Mouse (Mus musculus) kidney, postnatal 10 days (tissue): ENCODE measurements at regions not wholly inside any gene's neighbourhood (a gene's known extent, or its start where the extent isn't known, plus 50 kb on each side); places are given as distances from the start of the nearest gene placed in this dataset.

Experiments
- DNase-seq: peaks from one replicate; pipeline ENCODE4 v3.0.0; 2021; ENCODE audit warnings: mixed read lengths

- no peak for DNase-seq
Observed at GRCm38 (mm10) chr8:88972993-88973690, 70.8 kb downstream of the Sall1 start.

- DNase-seq = no peak
Observed at GRCm38 (mm10) chr8:88958843-88959242, 85.1 kb downstream of the Sall1 start.

- no peak for DNase-seq
Observed at GRCm38 (mm10) chr8:88953178-88953577, 90.8 kb downstream of the Sall1 start.

- DNase-seq = no peak
Observed at GRCm38 (mm10) chr8:88951829-88952155, 92.2 kb downstream of the Sall1 start.

DNA sequence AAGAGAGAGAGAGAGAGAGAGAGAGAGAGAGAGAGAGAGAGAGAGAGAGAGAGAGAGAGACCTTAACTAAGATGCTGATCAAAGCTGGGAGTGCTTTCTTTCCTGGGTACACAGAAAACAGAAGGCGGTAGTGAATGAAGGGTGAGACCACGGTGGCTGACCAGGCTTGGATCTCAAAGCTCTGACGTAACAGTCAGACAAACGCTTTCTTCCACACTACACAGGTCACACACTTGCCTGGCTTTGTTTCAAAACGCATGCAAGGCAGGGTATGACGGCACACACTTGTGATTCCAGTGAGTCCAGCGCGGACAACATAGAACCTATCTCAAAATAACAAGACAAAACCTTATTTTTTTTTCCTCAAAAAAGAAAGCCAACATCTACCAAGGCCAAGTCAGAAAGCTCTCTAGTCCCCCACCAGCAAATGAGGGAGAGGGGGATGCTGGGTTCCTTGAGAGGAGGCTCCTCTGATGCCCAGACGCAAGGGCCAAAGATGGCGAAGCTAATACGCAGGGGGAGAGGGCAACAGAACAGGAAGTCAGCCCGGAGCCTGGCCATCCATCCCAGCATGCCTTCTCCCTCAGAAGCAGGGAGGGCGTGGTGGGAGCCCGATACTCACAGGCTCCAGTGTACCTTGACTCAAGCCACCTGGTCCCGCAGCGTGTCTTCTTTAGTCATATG lies 92.7 kb downstream of the Sall1 start:
- no peak for DNase-seq

DNA sequence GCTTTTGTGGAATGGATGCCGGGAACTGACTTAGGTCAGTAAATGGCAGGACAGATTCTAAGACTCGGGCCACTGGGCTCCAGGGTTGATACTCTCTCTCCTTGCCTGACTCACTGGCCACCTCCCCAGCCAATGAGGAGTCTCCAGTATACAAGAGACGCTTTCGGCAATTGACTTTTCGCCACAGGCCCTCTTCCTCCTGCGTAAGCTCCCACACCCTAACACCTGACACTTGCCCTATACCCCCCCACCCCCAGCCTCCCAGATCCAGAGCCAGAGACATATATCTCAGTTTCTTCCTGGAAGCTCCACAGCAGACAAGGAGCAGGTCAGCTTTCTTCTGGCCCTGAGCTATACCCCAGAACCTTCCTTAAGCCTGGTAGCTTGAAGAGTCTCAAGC lies 94.0 kb downstream of the Sall1 start:
- DNase-seq = no peak

DNA sequence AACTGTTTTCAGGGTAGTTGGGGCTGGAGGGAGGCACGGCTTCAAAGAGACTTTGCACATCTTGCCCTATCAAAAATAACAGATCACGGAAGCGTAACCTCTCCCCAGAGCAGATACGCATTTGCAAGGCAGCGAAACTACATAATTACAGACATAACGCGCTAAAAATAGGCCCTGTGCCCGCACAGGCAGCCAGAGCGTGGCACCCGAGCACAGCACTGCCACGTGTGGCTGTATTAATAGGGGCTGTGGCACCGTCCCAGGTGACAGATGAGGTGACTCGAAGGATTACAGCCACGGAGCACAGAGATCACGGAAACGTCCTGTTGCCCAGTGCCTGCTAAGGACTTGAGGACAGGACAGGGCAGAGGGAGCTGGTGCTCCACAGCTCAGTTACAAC lies 95.0 kb downstream of the Sall1 start:
- DNase-seq = no peak

DNA sequence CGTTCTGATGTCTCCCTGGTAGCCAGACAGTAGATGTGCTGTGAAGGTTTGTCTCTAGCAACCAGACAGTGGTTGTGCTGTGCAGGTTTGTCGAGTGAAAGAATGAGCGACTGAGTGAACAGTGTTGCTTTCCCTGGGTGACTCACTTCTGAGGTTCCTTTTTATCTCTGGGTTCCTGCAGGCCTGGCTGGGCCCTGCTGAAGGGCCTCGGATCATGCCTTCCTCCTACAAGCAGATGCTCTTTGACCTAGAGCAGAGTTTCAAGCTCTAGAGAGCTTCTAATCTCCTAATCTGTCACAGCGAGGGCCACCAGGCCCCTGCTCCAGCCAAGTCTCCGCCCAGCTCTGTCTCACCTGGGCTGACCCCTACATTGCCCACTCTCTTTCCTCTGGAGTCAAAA lies 95.6 kb downstream of the Sall1 start:
- DNase-seq = no peak

GRCm38 (mm10) chr8:88947384-88947783 lies 96.6 kb downstream of the Sall1 start:
- no peak for DNase-seq

DNA sequence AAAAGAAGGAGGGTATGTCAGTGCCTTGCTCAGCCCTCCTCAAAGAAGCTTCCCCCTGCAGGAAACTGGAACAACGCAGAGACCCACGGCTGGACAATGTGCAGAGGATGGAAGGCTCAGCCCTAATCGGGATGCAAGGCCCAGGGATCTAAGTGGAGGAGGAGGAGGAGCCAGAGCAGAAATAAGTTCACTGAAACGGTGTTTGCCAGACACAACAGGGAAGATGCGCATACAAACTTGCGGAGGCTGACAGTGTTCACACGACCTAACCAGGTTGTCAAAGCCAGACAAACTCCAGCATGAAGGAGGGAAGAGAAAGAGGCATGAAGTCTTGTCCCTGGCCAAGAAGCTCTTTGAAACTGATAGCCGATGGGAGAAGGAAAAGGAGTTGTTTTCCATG lies 98.3 kb downstream of the Sall1 start:
- DNase-seq = no peak

DNA sequence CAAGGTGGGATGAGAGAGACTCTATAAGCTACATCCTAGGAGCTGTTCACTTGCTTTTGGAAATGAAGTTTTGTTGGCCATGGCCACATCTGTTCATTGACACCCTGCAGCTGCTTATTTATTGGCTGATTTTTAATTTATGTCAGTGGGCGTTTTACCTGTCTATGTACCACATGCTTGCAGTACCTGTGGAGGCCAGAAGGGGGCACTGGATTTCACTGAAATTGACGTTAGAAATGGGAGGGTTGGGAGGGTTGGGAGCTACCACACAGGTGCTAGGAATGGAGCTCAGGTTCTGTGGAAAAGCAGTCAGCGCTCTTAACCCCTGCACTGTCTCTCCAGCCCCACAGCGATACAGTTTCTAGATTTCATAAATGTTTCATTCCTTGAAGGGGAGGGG lies 99.9 kb downstream of the Sall1 start:
- DNase-seq = peak; percentile 24

- DNase-seq = no peak
Observed at GRCm38 (mm10) chr8:88939071-88939746, 104.8 kb downstream of the Sall1 start.

GRCm38 (mm10) chr8:88934708-88935107 lies 109.3 kb downstream of the Sall1 start:
- no peak for DNase-seq

DNA sequence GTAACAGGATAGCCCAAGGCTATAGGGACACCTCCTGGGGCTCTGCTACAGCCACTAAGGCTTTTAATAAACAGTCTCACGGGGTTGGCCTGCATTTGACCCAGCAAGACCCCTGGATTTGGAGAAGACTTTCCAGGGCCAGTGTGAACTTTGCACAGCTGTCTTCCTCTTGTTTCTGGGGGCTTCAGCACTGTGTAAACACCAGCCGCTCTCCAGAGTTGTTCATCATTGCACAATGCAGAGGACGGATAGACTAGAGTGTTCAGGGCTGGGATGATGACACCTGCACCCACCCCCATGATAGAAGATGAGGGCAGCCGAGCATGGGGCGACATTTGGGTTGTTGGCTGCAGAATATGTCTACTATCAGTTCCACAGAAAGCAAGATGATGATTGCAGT lies 112.9 kb downstream of the Sall1 start:
- no peak for DNase-seq

GRCm38 (mm10) chr8:88930370-88930769 lies 113.6 kb downstream of the Sall1 start:
- no peak for DNase-seq

DNA sequence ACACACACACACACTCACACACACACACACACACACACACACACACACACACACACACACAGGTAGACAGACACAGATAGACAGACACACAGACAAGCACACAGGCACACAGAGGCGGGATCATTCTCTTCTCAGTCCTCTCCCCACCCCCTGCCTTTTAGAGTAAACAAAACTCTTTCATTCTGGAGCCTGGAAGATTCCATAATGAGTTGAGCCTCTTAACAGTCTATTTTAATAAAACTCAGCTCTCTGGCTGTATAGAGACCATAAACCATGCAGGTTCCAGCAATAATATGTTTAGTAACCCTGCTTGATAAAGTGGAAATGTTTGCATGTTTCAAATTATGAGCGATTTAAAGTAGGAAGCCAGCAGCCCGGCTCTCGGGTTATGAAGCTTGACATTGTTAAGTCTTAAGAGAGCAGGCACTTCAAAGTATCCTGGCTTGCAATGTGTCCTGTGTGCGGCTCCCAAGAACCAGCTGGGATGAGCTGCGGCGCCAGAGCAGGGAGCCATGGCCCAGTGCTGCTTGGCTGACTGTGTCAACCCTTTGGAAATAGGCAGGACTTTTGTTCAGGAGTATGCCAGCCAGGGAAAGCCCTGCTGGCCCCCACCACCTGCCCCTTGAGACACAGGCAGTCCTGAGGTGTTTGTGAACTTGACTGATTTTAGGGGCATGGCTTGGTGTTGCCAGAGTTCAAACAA lies 115.1 kb downstream of the Sall1 start:
- peak; percentile 34 for DNase-seq

GRCm38 (mm10) chr8:88922840-88923239 lies 121.1 kb downstream of the Sall1 start:
- DNase-seq = peak; percentile 70

DNA sequence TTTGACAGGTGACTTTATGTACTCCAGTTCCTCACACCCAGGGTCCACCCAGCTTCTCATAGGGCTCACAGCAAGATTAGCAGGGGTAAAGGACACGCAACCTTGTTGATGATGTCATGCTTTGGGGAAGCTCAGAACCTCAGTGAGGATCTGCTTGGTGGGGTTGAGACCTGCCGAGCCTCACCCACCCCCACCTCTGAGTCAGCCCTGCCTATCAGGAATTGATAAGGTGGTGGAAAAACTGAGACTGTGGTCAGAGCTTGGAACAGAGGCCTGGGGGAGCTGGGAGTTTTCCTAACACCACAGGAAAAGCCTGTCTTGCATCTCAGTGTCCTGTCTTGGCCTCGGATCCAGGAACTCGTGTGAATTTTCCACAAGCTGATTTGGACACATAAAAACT lies 122.0 kb downstream of the Sall1 start:
- no peak for DNase-seq

GRCm38 (mm10) chr8:88919282-88919681 lies 124.7 kb downstream of the Sall1 start:
- no peak for DNase-seq

- no peak for DNase-seq
Observed at GRCm38 (mm10) chr8:88916064-88916463, 127.9 kb downstream of the Sall1 start.

DNA sequence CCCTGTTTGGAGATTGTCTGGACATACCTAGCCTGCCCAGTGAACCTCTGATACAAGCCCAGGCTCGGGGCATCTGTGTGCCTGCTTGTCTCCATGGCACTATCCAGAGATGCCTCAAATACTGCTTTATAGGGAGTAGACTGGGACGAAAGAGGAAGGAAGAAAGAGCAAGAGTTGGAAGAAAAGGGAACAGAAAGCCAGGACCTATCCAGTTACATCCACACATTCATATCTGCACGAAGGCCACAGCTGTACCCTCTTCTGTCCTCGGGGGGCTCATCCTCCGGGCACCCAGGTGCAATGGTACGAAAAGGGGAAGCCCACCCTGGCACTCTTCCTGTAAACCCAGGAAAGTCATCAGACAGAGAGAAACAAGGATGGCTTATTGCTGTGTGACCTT lies 129.3 kb downstream of the Sall1 start:
- no peak for DNase-seq

- no peak for DNase-seq
Observed at GRCm38 (mm10) chr8:88914190-88914589, 129.8 kb downstream of the Sall1 start.

GRCm38 (mm10) chr8:88906244-88906643 lies 137.7 kb downstream of the Sall1 start:
- peak; percentile 42 for DNase-seq

- no peak for DNase-seq
Observed at GRCm38 (mm10) chr8:88903094-88903493, 140.9 kb downstream of the Sall1 start.
